Mouse (Mus musculus) neutrophil, adult 5-6 weeks (primary cell): Measurements from ENCODE around the gene Fntb. TPM values are rescaled to one million over a fixed set of nuclear protein-coding genes. Genes with fewer than 3 reads are reported as not detected.
"Not testable (repeated sequence)": the region's sequence is repeated elsewhere in the genome, so short reads cannot be mapped to it uniquely, and the experiment has no call there.

Experiments
- ATAC-seq: fragments of 151-379, 151-347 bp; 2 replicates; pipeline ENCODE4 v1.8.0; 2017; ENCODE audit warnings: mild to moderate bottlenecking, moderate TSS enrichment; ENCODE audit not compliant: insufficient number of reproducible peaks, poor library complexity, low FRiP score, severe bottlenecking; ENCODE audit errors: extremely low read depth
- total RNA-seq: library from RNA; stranded (forward); fragments of 200-1000 nt; gene quantifications from 2 replicates; pipeline ENCODE4 v1.2.3, GENCODE M21; 2017

The Fntb gene
- total RNA-seq, 1 experiment from 2014 or later: 6.2 TPM

DNA sequence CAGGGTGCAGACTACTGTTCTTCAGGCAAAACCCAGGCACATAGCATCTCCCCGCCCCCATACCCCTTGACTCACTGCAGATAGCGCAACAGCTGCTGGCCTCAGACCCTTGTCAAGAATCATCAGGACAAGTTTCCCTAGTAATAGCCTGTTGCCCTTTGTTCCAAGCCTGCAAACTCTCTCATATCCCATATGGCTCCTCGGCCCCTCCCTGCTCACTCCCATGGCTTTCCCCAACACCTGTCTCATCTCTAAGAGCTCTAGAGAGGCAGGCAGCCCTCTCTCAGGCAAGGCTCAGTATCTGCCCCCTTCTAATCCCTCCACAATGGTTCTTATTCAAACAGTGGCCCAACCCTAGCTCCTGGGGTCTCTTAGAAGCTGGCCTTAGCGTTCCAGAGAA, 55.2 kb downstream of the Fntb start:
- ATAC-seq: no peak

DNA sequence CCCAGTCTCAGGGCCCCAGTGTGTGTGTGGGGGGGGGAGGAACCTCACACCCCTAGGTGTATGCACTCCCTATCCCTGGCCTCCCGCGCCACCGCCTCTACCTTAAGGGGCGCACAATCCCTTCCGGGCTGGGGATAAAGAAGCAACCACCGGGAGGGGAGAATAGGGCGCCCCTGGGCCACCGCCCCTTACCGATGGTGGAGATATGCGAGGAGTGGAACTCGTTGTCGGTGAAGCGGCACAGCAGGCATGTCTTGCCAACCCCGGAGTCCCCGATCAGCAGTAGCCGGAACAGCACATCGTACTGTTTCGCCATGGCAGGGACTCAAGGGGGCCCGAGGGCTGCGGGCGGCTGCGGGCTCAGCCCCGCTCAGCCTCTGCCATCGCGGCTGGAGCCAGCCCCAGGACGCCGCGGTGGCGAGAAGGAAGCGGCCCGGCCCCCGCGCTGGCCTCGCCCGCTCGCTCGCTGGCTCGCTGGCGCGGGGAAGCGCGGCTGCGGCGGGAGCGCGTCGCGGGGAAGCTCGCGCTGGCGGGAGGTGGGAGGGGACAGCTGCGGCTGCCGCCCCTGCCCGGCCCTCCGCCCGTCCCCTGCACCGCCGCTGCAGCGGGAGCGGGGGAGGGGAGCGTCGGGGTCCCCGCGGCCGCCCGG, 56.7 kb downstream of the Fntb start:
- no peak for ATAC-seq

DNA sequence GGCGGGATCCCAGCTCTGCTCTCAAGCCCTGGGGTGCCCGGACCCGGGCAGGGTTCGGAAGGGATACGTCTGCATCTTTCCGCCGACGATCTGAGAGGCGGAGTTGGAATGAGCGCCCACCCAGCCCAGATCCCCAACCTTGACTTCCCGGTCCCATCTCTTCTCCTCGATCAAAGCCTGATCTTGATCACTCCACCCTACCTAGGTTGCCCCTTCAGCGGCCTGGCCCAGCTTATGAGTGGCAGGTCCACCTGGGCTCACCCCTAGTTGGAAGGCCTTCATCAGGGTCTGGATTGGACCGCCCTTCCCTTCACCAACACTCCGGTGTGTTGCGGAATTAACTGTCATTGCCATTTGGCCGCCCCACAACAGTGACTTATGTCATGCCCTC, 57.3 kb downstream of the Fntb start, which contains the start of gene Rab15:
Gene Rab15, minus strand, starts transcription at position 258 of the 391 bp plus-strand sequence.
- no peak for ATAC-seq

DNA sequence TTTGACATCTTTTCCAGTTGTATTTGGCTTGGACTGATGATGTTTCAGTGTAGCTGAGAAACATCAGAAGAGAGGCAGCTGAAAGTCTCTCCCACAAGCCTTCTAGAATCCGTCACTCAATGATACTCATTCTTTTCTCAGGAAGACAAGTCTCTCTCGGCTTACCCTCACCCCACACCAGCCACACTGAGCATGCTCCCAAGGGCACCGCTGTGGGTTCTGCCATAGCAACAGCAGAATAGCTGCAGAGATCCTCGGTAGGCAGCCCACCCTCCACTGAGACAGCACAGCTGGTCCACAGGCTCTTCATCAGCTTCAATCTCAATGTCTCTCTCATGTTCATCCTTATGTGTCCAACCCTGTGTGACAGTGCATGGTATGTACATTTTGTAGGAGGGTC, 59.9 kb downstream of the Fntb start:
- no peak for ATAC-seq

- ATAC-seq: no peak; the same call in 1 of the 2 replicates
These were observed 67.3 kb downstream of the Fntb start for GRCm38 (mm10) chr12:76832704-76833103.

DNA sequence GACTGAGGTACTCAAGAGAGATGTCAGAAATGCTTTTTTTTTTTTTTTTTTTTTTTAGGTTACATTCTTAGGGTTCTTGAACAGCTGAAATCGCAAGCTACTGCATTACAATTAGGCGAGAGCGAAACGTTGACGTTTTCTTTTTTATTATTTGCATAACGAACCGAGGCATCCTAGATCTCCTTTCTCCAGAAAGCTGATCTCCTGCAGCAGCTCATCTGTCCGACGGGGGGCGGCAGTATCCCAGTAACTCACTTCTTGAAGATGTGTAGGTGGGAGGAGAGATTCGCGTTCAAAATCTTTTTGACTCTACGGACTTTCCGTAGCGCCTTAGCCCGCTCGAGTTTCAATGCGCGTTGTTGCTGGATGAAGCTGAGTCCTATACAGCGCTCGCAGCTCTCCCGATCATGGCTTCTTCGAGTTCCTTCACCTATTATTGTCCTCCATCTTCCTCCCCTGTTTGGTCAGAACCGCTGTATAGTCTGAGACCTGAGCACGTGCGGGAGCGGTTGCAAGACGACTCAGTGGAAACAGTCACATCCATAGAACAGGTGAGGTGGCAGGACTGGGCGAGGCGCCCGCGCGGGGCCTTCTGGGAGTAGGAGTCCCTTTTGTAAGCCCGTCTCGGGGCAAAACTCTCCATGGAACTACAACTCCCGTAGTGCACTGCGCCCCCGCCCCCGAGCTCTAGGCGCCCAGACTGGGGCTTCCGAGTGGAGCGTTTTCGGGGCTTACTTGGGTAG, 71.9 kb downstream of the Fntb start:
- peak; percentile 97 for ATAC-seq

DNA sequence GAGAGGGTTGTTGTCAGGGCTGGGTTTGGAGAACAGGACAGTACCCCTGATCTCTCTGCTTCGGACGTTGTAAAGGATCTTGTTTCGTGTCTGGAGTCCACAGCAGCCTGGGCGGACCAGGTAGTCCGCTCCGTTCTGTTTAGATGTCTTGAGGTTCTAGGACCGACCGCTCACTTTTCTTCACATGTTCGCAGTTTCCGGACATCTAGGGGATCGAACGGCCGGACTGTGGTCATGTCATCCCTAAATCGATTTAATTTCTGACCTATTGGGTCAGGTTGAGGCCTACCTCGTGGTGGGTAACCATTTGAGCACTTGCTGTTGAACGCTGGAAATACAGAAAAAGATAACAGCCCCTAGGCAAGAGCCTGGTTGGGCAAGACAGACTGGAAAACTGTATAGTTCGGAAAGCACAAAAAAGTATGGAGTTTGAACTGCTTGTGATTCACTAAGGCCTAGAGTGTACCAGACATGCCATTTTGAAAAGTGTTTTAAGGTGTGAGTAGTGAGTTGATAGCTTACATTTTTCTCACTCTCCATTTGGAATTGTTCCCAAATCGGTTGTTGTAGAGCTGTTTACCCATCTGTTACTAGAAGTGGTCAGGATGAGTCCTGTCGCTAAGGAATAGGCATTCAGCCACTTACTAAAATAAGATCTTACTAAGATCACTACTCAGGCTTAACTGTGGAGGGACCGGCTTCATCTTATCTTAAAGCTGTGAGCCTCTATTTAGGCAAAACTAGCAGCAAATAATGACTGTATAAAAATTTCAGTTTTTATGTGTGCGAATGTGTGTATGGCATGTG, 72.7 kb downstream of the Fntb start:
- no peak for ATAC-seq

DNA sequence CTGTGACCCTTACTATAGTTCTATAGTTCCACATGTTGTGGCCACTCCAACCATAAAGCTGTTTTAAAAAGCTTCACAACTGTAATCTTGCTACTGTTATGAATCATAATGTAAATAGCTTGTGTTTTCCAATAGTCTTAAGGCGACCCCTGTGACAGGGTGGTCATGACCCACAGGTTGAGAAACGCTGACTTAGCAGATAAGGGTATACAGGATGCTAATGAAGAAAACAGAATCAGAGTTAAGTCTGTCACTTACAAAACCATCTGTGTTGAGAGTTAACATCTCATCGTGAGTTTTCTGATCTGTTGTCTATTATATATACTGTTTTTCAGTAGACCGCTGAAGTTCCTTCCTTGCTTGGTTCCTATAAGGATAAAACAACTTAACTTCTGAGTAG, 73.9 kb downstream of the Fntb start:
- no peak for ATAC-seq

GRCm38 (mm10) chr12:76840081-76840480, 74.7 kb downstream of the Fntb start:
- ATAC-seq: no peak

GRCm38 (mm10) chr12:76844346-76845061, 79.1 kb downstream of the Fntb start:
- no peak for ATAC-seq

DNA sequence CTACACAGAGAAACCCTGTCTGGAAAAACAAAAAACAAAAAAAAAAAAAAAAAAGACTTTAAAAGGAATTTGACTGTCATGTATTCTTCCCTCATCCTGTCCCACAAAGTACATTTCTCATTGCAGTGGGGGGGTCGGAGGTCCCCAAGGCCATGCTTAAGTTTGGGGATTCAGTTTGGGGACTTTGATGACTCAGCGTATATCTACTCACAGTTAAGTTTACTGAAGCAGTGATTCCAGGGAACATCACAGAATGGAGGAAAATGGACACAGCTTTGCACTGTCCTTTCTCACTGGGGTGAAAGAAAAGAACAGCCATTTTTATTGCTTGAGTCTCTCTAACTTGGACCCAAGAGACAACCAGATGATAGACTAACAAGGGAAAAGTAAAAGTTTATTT, 87.0 kb downstream of the Fntb start:
- ATAC-seq: no peak

GRCm38 (mm10) chr12:76853378-76854142, 88.2 kb downstream of the Fntb start:
- ATAC-seq: no peak

- ATAC-seq: no peak
These were observed 91.7 kb downstream of the Fntb start for GRCm38 (mm10) chr12:76857087-76857486.

DNA sequence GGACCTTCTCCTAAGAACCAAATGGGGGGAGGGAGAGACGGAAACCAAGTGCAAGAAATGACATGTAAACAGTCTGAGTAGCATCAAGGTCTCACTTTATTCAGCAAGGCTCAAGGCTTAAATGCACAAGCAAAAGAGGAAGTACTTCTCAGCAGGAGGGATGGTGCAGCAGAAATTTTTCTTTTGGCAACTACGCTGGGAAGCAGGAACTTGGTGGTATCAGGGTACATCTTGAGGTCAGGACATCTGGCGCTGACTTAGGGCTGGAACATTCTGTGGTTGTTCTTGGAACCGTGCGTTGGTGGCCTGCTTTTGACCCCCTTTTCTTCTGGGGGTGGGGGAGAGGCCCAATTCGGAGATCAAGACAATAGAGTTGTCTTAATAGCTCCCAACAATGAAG, 93.4 kb downstream of the Fntb start:
- not testable (repeated sequence) for ATAC-seq

DNA sequence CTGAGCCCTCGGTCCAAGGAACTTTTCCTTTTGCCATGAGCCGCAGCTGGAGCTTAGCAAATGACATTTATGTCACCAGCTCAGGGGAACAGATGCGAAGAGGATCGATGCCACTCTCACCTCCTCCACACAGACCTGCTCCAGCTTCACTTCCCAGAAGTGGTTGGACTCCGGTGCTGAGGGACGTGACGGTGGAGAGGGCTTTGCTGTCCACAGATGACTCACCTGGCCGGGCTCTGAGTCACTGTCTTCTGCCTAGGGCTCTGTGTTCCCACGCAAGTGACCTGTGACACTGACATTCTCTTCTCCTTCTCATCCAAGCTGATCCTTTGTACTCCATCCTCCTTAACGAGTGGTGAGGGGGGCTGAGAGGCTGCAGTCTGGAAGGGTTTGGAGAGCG, 98.3 kb downstream of the Fntb start:
- ATAC-seq: no peak

- no peak for ATAC-seq
These were observed 99.9 kb downstream of the Fntb start for GRCm38 (mm10) chr12:76865266-76865665.

DNA sequence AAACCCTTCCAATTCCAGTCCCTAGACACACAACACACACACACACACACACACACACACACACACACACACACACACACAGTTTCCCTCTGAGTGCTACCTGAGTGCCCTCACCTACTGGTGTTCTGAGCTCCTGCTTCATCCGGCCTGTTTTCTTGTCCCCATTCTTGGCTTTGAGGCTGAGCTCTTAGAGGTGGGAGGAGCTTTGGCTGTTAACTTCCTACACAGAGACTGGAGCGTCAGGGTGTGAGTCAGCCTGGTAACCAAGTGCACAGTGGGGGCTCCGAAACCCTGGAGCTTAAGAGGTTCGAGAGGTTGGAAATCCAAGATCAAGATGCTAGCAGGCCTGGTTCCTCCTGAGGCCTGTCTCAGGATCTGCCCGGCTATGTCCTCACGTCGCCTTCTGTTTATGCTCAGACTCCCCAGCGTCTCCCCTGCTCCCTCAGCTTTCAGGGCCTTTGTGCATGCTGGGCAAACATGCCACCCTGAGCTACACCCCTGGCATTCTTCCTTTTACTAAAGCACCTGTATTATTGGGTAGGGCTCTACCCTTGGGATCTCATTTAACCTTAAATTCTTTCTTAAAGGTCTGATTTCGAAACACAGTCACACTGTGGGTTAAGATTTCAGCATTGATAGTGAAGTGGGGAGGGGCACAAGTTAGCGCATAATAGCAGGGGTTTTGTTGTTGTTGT, 102.3 kb downstream of the Fntb start:
- no peak for ATAC-seq
